24 mouse cellular contexts compared by ENCODE assay signal in the genomic region with DNA sequence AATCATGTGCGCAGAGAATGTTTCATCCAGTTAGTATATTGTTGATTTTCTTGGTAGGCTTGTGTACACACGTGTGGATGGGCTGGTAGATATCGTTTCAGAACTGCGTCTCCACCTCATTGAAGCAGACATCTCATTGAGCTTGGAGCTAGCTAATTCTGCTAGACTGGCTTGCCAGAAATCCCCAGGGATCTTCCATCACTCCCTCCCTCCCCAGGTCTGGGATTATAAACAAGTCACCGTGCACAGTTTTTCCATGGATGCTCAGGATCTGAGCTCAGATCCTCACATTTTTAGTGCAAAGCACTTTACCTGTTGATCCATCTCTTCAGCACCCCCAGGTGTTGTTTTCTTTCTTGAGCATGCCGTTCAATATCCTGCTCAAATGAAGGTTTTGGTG. TPM values are rescaled to one million over a fixed set of nuclear protein-coding genes. Genes with fewer than 3 reads are reported as not detected.
"Had no signal": no experiment of that assay in that cellular context is flagged by ENCODE, and none has a peak within 500 bp of the region (broad histone marks: within the 10 kb centered on the region; RNA-seq: fewer than 3 reads in every experiment).

No protein-coding gene starts in this region.

- H3K4me1 ChIP-seq: embryonic facial prominence, embryonic 10.5 days; embryonic facial prominence, embryonic 12.5 days; embryonic facial prominence, embryonic 13.5 days; embryonic facial prominence, embryonic 15.5 days; forebrain, embryonic 10.5 days; forebrain, embryonic 12.5 days; forebrain, embryonic 13.5 days; forebrain, embryonic 15.5 days; heart, embryonic 10.5 days had no signal

- H3K27me3 ChIP-seq: embryonic facial prominence, embryonic 12.5 days; embryonic facial prominence, embryonic 13.5 days; embryonic facial prominence, embryonic 15.5 days; forebrain, embryonic 12.5 days; forebrain, embryonic 13.5 days; forebrain, embryonic 15.5 days had no signal

- DNase-seq: embryo, embryonic 11 days; forebrain, postnatal 0 days; gastrocnemius, adult 2 months; gastrocnemius, postnatal 10 days; gastrocnemius, postnatal 14 days; gastrocnemius, postnatal 25 days; gastrocnemius, postnatal 36 days; heart, adult 18-20 months; heart, adult 2 months had no signal

- H3K4me3 ChIP-seq: embryonic facial prominence, embryonic 10.5 days; embryonic facial prominence, embryonic 12.5 days; embryonic facial prominence, embryonic 13.5 days; embryonic facial prominence, embryonic 15.5 days; erythroblast, embryonic 14.5 days; forebrain, embryonic 10.5 days; forebrain, embryonic 12.5 days; forebrain, embryonic 13.5 days; forebrain, embryonic 15.5 days; gastrocnemius, adult 2 months; heart, adult 2 months; heart, embryonic 10.5 days had no signal

- H3K27ac ChIP-seq: embryonic facial prominence, embryonic 10.5 days; embryonic facial prominence, embryonic 12.5 days; embryonic facial prominence, embryonic 13.5 days; embryonic facial prominence, embryonic 15.5 days; forebrain, embryonic 10.5 days; forebrain, embryonic 12.5 days; forebrain, embryonic 13.5 days; forebrain, embryonic 15.5 days; gastrocnemius, adult 2 months; heart, adult 2 months; heart, embryonic 10.5 days had no signal

RNA-seq across cellular contexts. Expression of a gene that starts 22.2 kb away (rescaled TPM):
- total RNA-seq: common myeloid progenitor, adult 5-6 weeks; gastrocnemius, adult 18-20 months; gastrocnemius, adult 2 months; gastrocnemius, adult 8-10 months; granulocyte monocyte progenitor cell, adult 5-6 weeks; heart, adult 18-20 months; heart, adult 2 months had no signal
- polyA plus RNA-seq: gonadal fat pad, adult 2 months; heart, embryonic 10.5 days had no signal
